Mouse (Mus musculus) 416B (cell line): ENCODE results near the gene Nlrp14.
A peak's percentile ranks its signal among the peaks of the same experiment; 100 is the strongest.
"Not testable (repeated sequence)": the region's sequence is repeated elsewhere in the genome, so short reads cannot be mapped to it uniquely, and the experiment has no call there.

Experiments
- DNase-seq: peaks from one replicate; pipeline ENCODE4 v3.0.0; 2011; ENCODE audit warnings: low read depth

Gene Nlrp14

DNA sequence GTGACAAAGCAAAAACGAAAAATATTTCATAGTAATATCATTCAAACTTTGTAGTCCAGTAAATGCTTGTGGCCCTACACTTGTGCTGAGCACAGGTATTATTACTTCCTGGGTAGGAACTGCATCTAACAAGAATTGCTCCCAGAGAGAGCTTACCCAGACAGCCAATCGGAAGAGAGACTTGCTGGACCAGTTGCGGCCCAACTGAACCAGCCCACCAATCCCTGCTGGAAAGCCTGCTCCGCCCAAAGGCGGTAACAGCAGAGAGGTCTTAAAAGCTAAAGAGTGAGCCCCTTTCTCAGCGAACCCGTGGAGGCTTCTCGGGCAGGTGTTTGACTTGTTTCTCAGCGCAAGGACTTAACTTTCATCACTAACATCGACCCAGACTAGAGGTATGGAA is at the start of gene Nlrp14:
TSS of gene Nlrp14 (plus strand) at position 301 of the 400 bp plus-strand sequence.
- DNase-seq = no peak

DNA sequence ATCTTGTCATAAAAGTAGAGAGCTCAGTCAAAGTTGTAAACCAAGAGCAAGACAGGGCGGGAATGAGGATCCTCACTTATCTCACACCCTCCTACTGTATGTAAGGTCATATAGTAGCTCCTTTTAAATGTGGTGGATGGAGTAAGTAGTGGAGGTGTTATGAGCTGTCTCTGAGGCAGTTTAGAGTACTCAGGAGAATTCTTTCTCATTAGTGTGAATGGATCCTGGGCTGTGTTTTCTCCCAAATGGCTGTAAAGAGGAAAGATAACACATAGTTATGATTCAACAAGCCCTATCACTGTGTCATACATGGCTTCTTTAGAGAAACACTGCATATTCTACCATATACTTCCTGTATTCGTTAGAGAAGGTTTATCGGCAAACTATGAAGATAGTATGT is 35.8 kb upstream of the Nlrp14 start, which contains the start of gene Olfr715:
TSS of gene Olfr715 (minus strand) at position 101 of the 400 bp plus-strand sequence.
- not testable (repeated sequence) for DNase-seq

DNA sequence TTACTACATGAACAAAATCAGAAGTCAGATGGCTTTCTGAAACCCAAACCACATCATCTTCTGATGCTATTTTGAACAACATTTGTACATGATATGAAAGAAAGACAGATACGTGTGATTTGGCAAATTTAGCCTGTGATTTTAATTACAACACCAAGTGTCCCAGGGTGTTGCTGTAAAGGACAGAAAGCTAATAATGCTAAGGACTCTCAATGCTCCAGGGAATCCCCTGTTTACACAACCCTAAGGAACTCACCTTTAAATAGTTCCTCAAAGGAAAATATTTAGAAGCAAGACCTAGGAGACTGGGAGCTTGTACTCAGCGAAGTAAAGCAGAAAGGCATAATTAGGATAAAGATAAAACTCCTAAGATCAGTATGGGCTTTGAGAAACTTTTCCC is 28.8 kb upstream of the Nlrp14 start, which contains the start of gene Olfr716:
TSS of gene Olfr716 (plus strand) at position 301 of the 400 bp plus-strand sequence.
- DNase-seq = not testable (repeated sequence)

DNA sequence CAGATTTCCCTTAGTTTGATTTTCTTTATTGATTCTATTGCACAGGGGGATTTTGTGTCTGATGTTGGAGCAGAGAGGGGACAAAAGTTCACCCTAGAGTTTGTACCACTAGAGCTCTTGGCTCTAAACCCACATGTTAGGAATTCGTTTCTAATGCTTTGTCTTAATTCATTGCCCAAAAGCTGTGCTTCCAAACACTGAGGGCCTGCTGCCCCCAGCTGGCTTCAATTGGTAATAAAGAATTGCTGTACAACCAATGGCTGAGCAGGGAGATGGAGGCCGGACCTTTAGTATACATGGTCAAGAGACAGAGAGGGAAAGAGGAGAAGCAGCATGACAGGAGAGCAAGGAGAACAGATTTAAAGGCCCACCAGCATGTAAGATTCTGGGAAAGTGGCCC is 13.6 kb downstream of the Nlrp14 start:
- DNase-seq = no peak

DNA sequence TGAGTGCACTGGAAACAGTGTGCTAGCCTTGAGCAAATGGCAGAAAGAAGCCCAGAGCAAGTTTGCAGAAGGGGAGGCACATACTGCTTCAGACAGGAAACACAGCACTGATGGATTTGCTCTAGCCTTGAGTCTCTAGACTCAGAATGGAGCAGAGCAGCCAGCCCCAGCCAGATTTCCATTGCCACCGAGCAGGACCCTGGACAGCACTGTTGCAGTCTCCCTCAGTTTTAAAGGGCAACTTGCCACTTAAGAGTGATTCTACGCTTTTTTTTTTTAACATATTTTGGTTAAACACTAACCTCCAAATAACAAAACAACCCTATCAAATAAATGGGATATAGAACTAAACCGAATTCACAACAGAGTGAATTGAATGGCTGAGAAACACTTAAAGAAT is 35.0 kb downstream of the Nlrp14 start:
- DNase-seq = no peak

DNA sequence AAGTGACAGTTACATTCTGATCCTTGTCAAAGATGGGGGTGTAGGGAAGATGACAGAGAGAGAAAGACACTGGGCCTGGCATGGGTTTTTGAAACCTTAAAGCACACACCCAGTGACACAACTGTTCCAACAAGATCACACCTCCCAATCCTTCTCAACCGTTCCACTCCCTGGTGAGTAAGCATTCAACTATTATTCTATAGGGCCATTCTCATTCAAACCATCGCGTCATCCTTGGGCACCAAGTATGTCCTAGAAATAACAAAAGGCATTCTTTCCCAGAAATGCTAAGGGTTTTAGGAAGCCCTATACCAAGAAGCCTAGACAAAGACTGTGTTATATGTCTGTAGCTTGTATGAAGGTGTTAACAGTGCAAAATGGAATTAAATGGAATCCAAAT is 41.1 kb downstream of the Nlrp14 start:
- no peak for DNase-seq

DNA sequence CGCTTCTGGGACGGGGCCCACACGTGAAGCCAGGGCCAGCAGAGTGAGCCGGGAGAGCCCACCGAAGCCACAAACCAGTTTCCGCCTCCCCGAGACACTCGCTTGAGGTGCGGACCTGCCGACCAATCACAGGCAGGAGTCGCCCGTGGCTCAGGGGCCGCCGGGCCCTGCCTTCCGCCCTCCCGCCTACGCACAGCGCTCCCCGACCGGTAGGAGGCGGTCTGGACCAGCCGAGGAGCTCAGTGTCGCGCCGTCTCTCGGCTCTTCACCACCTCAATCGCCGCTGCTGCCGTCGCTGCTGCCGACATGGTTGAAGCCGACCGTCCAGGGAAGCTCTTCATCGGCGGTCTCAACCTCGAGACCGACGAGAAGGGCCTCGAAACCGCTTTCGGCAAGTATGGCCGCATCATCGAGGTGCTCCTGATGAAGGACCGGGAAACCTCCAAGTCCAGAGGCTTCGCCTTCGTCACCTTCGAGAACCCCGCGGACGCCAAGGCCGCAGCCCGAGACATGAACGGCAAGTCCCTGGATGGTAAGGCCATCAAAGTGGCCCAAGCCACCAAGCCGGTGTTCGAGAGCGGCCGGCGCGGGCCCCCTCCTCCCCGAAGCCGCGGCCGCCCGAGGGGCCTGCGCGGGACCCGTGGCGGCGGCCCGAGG is 42.5 kb downstream of the Nlrp14 start, which contains the start of gene Rbmxl2:
TSS of gene Rbmxl2 (plus strand) at position 242 of the 657 bp plus-strand sequence.
- no peak for DNase-seq

DNA sequence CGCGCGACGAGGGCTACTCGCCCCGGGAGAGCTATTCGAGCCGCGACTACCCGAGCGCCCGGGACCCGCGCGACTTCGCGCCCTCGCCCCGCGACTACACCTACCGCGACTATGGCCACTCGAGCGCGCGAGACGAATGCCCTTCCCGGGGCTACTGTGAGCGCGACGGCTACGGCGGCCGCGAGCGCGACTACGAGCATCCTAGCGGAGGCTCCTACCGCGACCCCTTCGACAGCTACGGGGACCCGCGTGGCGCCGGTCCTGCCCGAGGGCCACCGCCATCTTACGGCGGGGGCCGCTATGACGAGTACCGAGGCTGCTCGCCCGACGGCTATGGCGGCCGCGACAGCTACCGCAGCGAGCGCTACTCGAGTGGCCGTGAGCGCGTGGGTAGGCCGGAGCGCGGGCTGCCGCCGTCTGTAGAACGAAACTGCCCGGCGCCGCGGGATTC is 43.4 kb downstream of the Nlrp14 start:
- DNase-seq = no peak

DNA sequence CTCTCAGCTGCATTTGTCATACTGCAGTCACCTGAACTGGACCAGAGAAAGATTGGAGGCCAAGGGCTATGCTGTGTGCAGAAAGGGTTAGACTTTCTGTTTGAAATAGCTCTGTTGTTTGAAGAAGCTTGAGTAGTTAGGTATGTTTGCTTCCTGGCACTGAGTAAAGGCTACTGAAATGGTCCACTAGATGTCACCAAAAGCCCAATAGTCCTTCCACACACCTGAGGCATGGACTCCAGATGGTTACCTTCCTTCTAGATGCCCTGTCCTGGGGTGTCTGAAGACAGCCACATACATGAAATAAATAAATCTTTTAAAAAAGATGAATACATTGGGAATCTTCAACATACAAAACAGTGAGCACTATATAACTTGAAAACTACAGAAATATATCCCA is 48.9 kb downstream of the Nlrp14 start:
- peak; percentile 6 for DNase-seq

DNA sequence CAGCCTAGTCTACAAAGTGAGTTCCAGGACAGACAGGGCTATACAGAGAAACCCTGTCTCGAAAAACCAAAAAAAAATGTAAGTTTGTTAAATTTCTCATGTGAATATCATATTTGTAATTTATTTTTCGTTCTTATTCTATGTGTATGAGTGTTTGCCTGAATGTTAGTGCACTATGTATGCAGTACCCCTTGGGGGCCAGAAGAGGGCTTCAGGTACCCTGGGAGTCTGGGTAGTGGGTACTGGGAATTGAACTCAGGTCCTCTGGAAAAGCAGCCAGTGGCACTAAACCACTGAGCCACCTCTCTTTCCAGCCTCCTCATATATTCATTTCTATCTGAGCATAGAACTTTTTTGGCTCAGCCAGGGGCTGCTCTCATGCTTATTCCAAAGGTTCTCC is 50.1 kb downstream of the Nlrp14 start:
- peak; percentile 3 for DNase-seq

DNA sequence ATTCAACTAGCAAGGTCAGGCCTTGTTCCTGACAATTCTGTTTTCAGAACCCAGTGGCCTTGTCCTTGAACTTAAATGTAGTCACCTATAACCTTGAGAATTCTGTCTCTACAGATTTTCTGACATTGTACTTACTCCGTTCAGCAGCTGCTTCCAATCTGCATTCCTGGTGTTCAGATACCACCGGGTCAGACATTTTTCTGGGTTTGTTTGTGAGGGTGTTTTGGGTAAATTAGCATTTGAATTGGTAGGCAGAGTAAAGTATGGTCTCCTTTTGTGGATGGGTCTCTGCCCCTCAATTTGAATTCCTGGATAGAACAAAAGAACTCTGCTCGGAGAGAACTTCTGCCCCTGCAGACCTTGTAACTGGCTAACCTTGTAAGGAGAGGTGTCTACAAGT is 70.1 kb downstream of the Nlrp14 start:
- no peak for DNase-seq

DNA sequence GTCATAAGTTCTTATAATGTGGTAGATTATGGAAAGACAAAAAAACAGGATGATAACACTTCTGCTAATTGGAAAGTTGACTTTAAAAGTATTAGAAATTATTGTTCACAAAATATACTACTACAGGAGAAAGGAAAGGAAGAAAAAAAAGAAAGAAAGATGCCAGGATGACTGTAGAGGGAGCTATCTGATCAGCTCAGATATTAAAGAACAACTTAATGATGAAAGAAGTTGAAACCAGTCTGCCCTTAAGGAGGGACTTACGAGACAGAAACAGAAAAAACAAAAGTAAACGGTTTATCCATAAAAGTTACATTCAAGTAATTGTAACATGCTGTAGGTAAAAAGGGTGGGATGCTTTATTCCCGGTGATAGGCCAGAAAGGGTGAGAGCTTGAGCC is 70.7 kb downstream of the Nlrp14 start:
- no peak for DNase-seq

DNA sequence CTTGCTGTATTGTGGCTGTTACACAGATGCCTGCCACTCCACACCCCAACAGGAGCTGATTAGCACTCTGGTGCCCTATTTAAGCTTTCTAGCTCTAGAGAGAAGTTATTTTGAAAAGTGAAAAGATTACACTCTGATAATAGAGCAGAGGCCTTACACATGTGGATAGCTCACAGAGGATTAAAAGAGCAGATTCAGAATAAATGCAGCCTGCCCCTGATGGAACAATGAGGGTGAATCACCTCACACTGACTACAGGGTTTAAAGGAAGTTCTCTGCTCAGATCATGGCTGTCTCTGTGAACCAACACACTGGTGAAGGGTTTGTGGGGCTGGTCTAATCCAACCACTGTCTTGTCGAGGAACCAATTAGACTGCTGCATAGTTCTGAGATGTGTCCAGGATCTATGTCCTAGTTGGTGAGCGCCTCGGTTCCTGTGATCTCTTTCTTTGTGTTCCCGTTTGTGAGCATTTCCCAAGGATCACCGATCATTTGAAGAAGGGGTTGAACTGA is 74.6 kb downstream of the Nlrp14 start:
- DNase-seq = no peak
